Mouse (Mus musculus) ES-E14 (cell line): ENCODE results near the gene Fam169b. TPM values are rescaled to one million over a fixed set of nuclear protein-coding genes. Genes with fewer than 3 reads are reported as not detected.

Source experiments
- DNase-seq: peaks from one replicate; pipeline ENCODE4 v3.0.0-alpha.2; 2013; ENCODE audit warnings: low read depth, low spot score
- H3K27ac ChIP-seq: 2 replicates; pipeline ENCODE4 v1.5.1; 2012; ENCODE audit warnings: low read depth, mild to moderate bottlenecking, low read length, moderate library complexity, mixed read lengths; ENCODE audit not compliant: poor library complexity, insufficient read depth, severe bottlenecking
- H3K36me3 ChIP-seq: 2 replicates; pipeline ENCODE4 v1.6.1; 2012; ENCODE audit warnings: mild to moderate bottlenecking, low read length, moderate library complexity, mixed read lengths; ENCODE audit not compliant: control insufficient read depth, poor library complexity, insufficient read depth, severe bottlenecking
- H3K4me1 ChIP-seq, 2 experiments: fragments of 150-350 bp in 1 of 2; sonication (generic) in 1 of 2; 2 replicates each; pipeline ENCODE4 v1.6.1; 2012; ENCODE audit warnings: low read length in 2 of 2, mild to moderate bottlenecking in 1 of 2, mixed read lengths in 1 of 2; ENCODE audit not compliant: control insufficient read depth in 2 of 2, insufficient read depth in 2 of 2, poor library complexity in 1 of 2
- H3K4me3 ChIP-seq, 2 experiments: fragments of 150-350 bp in 1 of 2; sonication (generic) in 1 of 2; 2 replicates each; pipeline ENCODE4 v1.5.1; 2012; ENCODE audit warnings: low read length in 2 of 2, low read depth in 1 of 2, mild to moderate bottlenecking in 1 of 2, mixed read lengths in 1 of 2; ENCODE audit not compliant: insufficient read depth in 1 of 2, poor library complexity in 1 of 2, severe bottlenecking in 1 of 2
- H3K9ac ChIP-seq: 2 replicates; pipeline ENCODE4 v1.6.1; 2012; ENCODE audit warnings: low read depth, mild to moderate bottlenecking, low read length, mixed read lengths; ENCODE audit not compliant: poor library complexity, insufficient read depth, severe bottlenecking
- H3K9me3 ChIP-seq: fragments of 150-350 bp; sonication (generic); 2 replicates; pipeline ENCODE4 v1.6.1; 2012; ENCODE audit warnings: low read depth, mild to moderate bottlenecking, low read length; ENCODE audit not compliant: control insufficient read depth, insufficient read depth
- CHD2 ChIP-seq: IDR thresholded peaks from 2 replicates; pipeline ENCODE4 v1.6.1; 2014; ENCODE audit warnings: mild to moderate bottlenecking, low read depth, low read length, inconsistent platforms
- HCFC1 ChIP-seq: IDR thresholded peaks from 2 replicates; pipeline ENCODE4 v1.6.1; 2012; ENCODE audit warnings: low read length, inconsistent platforms, borderline replicate concordance; ENCODE audit not compliant: insufficient read depth
- MAFK ChIP-seq: IDR thresholded peaks from 2 replicates; pipeline ENCODE4 v1.6.1; 2014; ENCODE audit warnings: mild to moderate bottlenecking, low read depth, low read length, inconsistent platforms; ENCODE audit not compliant: insufficient read depth
- ZC3H11A ChIP-seq: IDR thresholded peaks from 2 replicates; pipeline ENCODE4 v1.6.1; 2012; ENCODE audit warnings: low read depth, mild to moderate bottlenecking, inconsistent platforms, low read length, borderline replicate concordance
- ZNF384 ChIP-seq: IDR thresholded peaks from 2 replicates; pipeline ENCODE4 v1.6.1; 2012; ENCODE audit warnings: low read depth, low read length, inconsistent platforms
- in situ Hi-C, 2 experiments: fragments of 600-800 bp; cut with MboI; formaldehyde crosslinking; loops; one replicate each; pipeline ENCODE4 v1.15.1; 2025; ENCODE audit warnings: low sequenced_read_pairs in 2 of 2, inconsistent platforms in 1 of 2; ENCODE audit not compliant: unreplicated experiment in 2 of 2
- total RNA-seq: library from RNA; depleted of rRNA; stranded (reverse); fragments of 300-350 nt; gene quantifications from 2 replicates; pipeline ENCODE4 v1.2.3, GENCODE M21; 2012; rRNA removed

Gene Fam169b
- total RNA-seq, 1 experiment: 5.7 TPM

DNA sequence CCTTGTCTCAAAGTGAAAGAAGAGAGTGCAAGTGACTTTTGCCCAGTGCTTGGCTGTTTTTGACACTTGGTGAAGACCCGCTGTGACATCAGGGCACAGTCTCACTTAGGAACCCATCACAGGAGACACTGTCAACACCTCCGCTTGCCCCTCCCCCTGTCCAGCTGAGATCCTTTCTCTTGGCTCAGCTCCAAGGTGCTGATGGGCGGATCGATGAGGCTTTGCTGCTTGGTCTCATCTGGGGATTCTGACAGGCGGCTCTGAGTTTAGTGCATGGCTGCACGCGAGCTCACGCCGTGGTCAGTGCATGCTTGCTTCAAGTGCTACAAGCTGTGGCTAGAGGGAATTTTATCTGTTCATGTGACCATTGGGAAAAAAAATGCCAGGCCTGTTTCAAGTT, 108.5 kb downstream of the Fam169b start:
- no peak for DNase-seq
- Histone ChIP-seq H3K27ac (no peak overlapping the region), H3K36me3 (no peaks in the 10 kb centered on the region), H3K9ac (no peak overlapping the region), H3K4me3 (no peak overlapping the region), H3K4me1 (no peaks in the 10 kb centered on the region), H3K9me3 (no peaks in the 10 kb centered on the region)
- TF ChIP-seq MAFK (no peak), ZC3H11A (no peak), HCFC1 (no peak), CHD2 (no peak), ZNF384 (no peak)
- in situ Hi-C loops: no loop called here

DNA sequence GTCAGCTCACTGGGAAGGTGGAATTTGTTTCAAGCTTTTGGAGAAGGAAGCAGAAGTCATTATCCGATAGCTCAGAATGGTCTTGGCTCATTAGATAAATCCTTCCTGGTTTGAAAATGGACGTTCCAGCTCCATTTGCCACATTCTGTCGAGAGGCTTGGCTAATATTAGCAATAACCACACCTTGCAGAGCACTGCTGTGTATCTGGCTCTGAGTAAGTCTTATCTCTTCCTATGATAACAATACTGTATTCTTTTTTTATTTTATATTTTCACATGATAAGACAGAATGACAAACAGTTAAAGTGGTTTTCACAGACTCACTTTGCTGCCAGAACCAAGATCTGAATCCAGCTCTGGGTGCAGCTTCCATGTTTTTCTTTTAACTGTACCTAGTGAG, 113.1 kb downstream of the Fam169b start:
- Histone ChIP-seq H3K9me3 (no peaks in the 10 kb centered on the region), H3K36me3 (no peaks in the 10 kb centered on the region), H3K9ac (no peak overlapping the region), H3K27ac (no peak overlapping the region), H3K4me3 (no peak overlapping the region), H3K4me1 (no peaks in the 10 kb centered on the region)
- TF ChIP-seq ZC3H11A (no peak), HCFC1 (no peak), MAFK (no peak)
- no peak for DNase-seq
- in situ Hi-C loops: no loop called here

DNA sequence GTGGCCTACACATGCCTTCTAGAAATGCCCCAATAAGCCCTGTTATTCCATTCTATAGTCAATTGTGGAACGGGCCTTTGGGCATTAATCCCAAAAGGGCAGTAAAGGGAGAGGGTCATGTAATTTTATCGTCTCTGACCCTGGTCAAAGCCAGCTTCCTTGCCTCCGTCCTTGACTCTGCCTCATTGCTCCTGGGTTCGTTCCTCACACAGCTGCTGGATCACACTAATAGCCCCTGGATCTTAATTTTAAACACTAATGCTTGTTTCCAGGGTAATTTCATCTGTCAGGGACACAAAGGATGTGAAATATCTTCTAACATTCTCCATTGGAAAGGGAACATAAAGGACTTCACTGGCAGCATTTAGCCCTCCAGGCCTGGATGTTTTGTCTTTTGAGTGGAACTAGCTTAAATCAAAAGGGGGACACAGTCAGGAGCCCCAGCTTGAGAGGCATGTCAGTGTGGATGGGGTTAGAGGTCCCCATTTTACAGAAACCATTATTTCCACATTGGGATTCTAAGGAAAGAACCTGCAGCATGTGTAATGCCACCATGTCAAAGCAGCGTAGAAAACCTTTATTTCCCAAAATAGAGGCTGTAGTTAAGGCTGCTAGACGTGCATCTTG, 122.2 kb downstream of the Fam169b start:
- no peaks in the 10 kb centered on the region for H3K9me3 ChIP-seq
- DNase-seq: no peak
- no peak overlapping the region for H3K9ac ChIP-seq
- H3K4me3 ChIP-seq: no peak overlapping the region
- no peaks in the 10 kb centered on the region for H3K4me1 ChIP-seq
- no peaks in the 10 kb centered on the region for H3K36me3 ChIP-seq
- in situ Hi-C loops: no loop called here
- no peak overlapping the region for H3K27ac ChIP-seq
- TF ChIP-seq MAFK (no peak), ZC3H11A (no peak), HCFC1 (no peak), ZNF384 (no peak), CHD2 (no peak)

DNA sequence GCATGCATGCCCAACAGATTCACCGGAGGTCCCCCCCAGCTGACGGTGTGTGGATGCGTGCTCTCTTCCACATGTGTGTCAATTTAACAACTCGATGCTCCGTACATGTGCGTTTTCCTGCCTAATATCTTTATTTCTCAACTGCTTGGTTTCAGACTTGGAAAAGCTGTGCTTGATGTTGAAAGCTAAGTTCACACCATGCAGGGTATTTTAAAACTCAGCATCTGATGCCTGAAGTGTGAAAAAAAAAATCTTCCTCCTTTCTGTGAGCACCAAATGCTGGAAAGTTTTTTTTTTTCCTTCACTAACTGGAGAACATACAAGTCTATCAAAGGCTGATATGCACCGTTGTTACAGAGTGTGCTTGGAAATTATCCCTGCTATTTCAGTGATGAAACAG, 126.9 kb downstream of the Fam169b start:
- no peaks in the 10 kb centered on the region for H3K4me1 ChIP-seq
- H3K9me3 ChIP-seq: no peaks in the 10 kb centered on the region
- H3K9ac ChIP-seq: no peak overlapping the region
- DNase-seq: no peak
- H3K36me3 ChIP-seq: no peaks in the 10 kb centered on the region
- no peak overlapping the region for H3K4me3 ChIP-seq
- TF ChIP-seq ZNF384 (no peak), HCFC1 (no peak), CHD2 (no peak), ZC3H11A (no peak), MAFK (no peak)
- no peak overlapping the region for H3K27ac ChIP-seq
- in situ Hi-C loops: no loop called here

DNA sequence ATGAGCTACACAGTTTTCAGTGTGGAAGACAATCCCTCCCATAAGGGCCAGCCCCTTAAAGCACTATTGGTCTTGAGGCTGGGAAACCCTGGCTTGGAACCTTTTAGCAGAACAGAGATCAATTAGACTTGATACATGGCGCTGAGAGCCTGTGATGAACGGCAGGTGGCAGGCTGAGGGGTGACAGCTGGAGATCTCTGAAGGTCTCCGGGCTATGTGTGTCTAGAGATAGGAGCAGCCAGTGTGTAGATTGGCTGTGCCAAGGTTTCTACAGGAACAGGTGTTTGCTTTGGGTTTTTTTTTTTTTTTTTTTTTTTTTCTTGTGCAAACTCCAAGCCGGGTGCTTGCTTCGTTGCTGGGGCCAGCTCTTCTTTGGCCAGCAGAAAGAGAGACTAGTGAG, 135.0 kb downstream of the Fam169b start:
- Histone ChIP-seq H3K4me1 (no peaks in the 10 kb centered on the region), H3K27ac (no peak overlapping the region), H3K4me3 (no peak overlapping the region), H3K36me3 (no peaks in the 10 kb centered on the region), H3K9me3 (no peaks in the 10 kb centered on the region), H3K9ac (no peak overlapping the region)
- no peak for DNase-seq
- TF ChIP-seq ZC3H11A (no peak), ZNF384 (no peak), HCFC1 (no peak), MAFK (no peak), CHD2 (no peak)
- in situ Hi-C loops: no loop called here

Other genes with a start within 250 kb of the Fam169b start
- gene Pgpep1l, start 9.6 kb upstream of the Fam169b start, total RNA-seq: 0.32 and 0.45 TPM in 2 replicates